Mouse (Mus musculus) limb, embryonic 11.5 days (tissue): ENCODE data around the gene Rabepk. TPM values are rescaled to one million over a fixed set of nuclear protein-coding genes. Genes with fewer than 3 reads are reported as not detected.
"Not testable (repeated sequence)": the region's sequence is repeated elsewhere in the genome, so short reads cannot be mapped to it uniquely, and the experiment has no call there.

ENCODE experiments used
- ATAC-seq: fragments of 200-750 bp; cut with Nextera tagmentation; 2 replicates; pipeline ENCODE4 v1.8.0; 2017; ENCODE audit warnings: low read depth; ENCODE audit not compliant: insufficient number of reproducible peaks, low FRiP score, low TSS enrichment
- DNase-seq: peaks from one replicate; pipeline ENCODE4 v3.0.0-alpha.2; 2015; ENCODE audit warnings: low spot score
- H3K27ac ChIP-seq: fragments of 300-500 bp; sonication (generic); replicated peaks from 2 replicates; pipeline ENCODE4 v1.5.1; 2014; ENCODE audit warnings: low read depth, mild to moderate bottlenecking, low read length
- H3K27me3 ChIP-seq: fragments of 300-500 bp; sonication (generic); 2 replicates; pipeline ENCODE4 v1.6.1; 2014; ENCODE audit warnings: mild to moderate bottlenecking, low read length, mixed read lengths; ENCODE audit not compliant: control insufficient read depth, insufficient read depth
- H3K36me3 ChIP-seq: fragments of 300-500 bp; sonication (generic); 2 replicates; pipeline ENCODE4 v1.6.1; 2014; ENCODE audit warnings: mild to moderate bottlenecking, low read length, moderate library complexity, mixed read lengths; ENCODE audit not compliant: control insufficient read depth, insufficient read depth
- H3K4me1 ChIP-seq: fragments of 300-500 bp; sonication (generic); 2 replicates; pipeline ENCODE4 v1.6.1; 2014; ENCODE audit warnings: low read length, mixed read lengths; ENCODE audit not compliant: control insufficient read depth, insufficient read depth
- H3K4me2 ChIP-seq: fragments of 300-500 bp; sonication (generic); 2 replicates; pipeline ENCODE4 v1.6.1; 2014; ENCODE audit warnings: low read depth, mild to moderate bottlenecking, moderate library complexity; ENCODE audit not compliant: severe bottlenecking
- H3K4me3 ChIP-seq: fragments of 300-500 bp; sonication (generic); 2 replicates; pipeline ENCODE4 v1.5.1; 2014; ENCODE audit warnings: low read depth, low read length
- H3K9ac ChIP-seq: fragments of 300-500 bp; sonication (generic); 2 replicates; pipeline ENCODE4 v1.6.1; 2014; ENCODE audit warnings: mild to moderate bottlenecking, low read length
- H3K9me3 ChIP-seq: fragments of 300-500 bp; sonication (generic); 2 replicates; pipeline ENCODE4 v1.6.1; 2016; ENCODE audit warnings: low read length; ENCODE audit not compliant: control insufficient read depth
- WGBS: fragments of 180-500 bp; shearing (Covaris S2); extraction: QIAGEN DNeasy Blood & Tissue Kit; methylation state at CpG from one replicate; pipeline ENCODE4 v1.1.7; 2014; 5-methylcytosine and 5-hydroxymethylcytosine counted together
- polyA plus RNA-seq: library from polyadenylated mRNA; unstranded; fragments of >200 nt; fragmentation: Nextera tagmentation; extraction: Ambion mirVana; gene quantifications from 2 replicates; pipeline ENCODE4 v1.2.1, GENCODE M21; 2014

Rabepk gene
- polyA plus RNA-seq, 1 experiment from 2014 or later, result 40.5 TPM

- not testable (repeated sequence) for H3K9me3 ChIP-seq, H3K36me3 ChIP-seq, H3K4me2 ChIP-seq, DNase-seq, H3K27me3 ChIP-seq, H3K4me3 ChIP-seq, H3K9ac ChIP-seq, H3K27ac ChIP-seq, H3K4me1 ChIP-seq, ATAC-seq
- WGBS, result 95% methylated on average over 17 of the region's 17 CpGs
Observed at GRCm38 (mm10) chr2:34830066-34830465, 30.4 kb upstream of the Rabepk start.

GRCm38 (mm10) chr2:34828026-34828425, 28.3 kb upstream of the Rabepk start:
- Histone ChIP-seq H3K27me3 (no peaks in the 10 kb centered on the region), H3K9ac (no peak overlapping the region), H3K4me1 (peaks cover 4% of the 10 kb centered on the region; the same call in 1 of the 2 replicates), H3K4me3 (no peak overlapping the region), H3K27ac (no peak overlapping the region), H3K4me2 (no peak overlapping the region), H3K9me3 (no peaks in the 10 kb centered on the region), H3K36me3 (no peaks in the 10 kb centered on the region)
- no peak for ATAC-seq
- DNase-seq, result no peak
- WGBS, result 83% methylated on average over 1 of the region's 1 CpGs

- no peaks in the 10 kb centered on the region for H3K9me3 ChIP-seq
- H3K27me3 ChIP-seq, result no peaks in the 10 kb centered on the region
- H3K9ac ChIP-seq, result no peak overlapping the region
- peaks cover 4% of the 10 kb centered on the region; the same call in 1 of the 2 replicates for H3K4me1 ChIP-seq
- no peak overlapping the region for H3K27ac ChIP-seq
- 85% methylated on average over 4 of the region's 4 CpGs for WGBS
- no peak for ATAC-seq
- no peaks in the 10 kb centered on the region for H3K36me3 ChIP-seq
- no peak overlapping the region for H3K4me3 ChIP-seq
- no peak for DNase-seq
- no peak overlapping the region for H3K4me2 ChIP-seq
Observed at GRCm38 (mm10) chr2:34827591-34827990, 27.9 kb upstream of the Rabepk start.

- no peak for ATAC-seq
Observed at GRCm38 (mm10) chr2:34826460-34827231, 26.9 kb upstream of the Rabepk start.

GRCm38 (mm10) chr2:34825827-34826459, 26.2 kb upstream of the Rabepk start, which contains the start of gene Fbxw2:
Gene Fbxw2, minus strand, starts transcription at chr2:34826311.
- Histone ChIP-seq H3K4me2 (peak within 1 kb of the TSS; percentile 81), H3K27me3 (no peaks in the 10 kb centered on the region), H3K36me3 (no peaks in the 10 kb centered on the region; the same call in 1 of the 2 replicates), H3K9ac (peak within 1 kb of the TSS; percentile 72), H3K9me3 (no peaks in the 10 kb centered on the region), H3K4me3 (peak within 1 kb of the TSS; percentile 70), H3K27ac (peak within 1 kb of the TSS; percentile 49; the same call in 1 of the 2 replicates), H3K4me1 (peaks cover 4% of the 10 kb centered on the region; the same call in 1 of the 2 replicates)
- ATAC-seq, result peak; percentile 96
- under 1% methylated on average over 52 of the region's 57 CpGs for WGBS
- DNase-seq, result peak; percentile 95

More at GRCm38 (mm10) chr2:34826460-34827231, 26.9 kb upstream of the Rabepk start:
- Histone ChIP-seq H3K9me3 (no peaks in the 10 kb centered on the region), H3K27ac (no peak overlapping the region), H3K4me2 (peak overlapping the region; percentile 81), H3K9ac (peak overlapping the region; percentile 72), H3K4me3 (peak overlapping the region; percentile 70), H3K4me1 (peaks cover 4% of the 10 kb centered on the region; the same call in 1 of the 2 replicates), H3K36me3 (no peaks in the 10 kb centered on the region), H3K27me3 (no peaks in the 10 kb centered on the region)
- 35% methylated on average over 20 of the region's 21 CpGs for WGBS
- DNase-seq, result peak; percentile 38

- ATAC-seq (no peak), DNase-seq (no peak)
- Histone ChIP-seq H3K4me2 (no peak overlapping the region), H3K27ac (no peak overlapping the region), H3K4me3 (no peak overlapping the region), H3K36me3 (peaks cover 11% of the 10 kb centered on the region), H3K4me1 (no peaks in the 10 kb centered on the region), H3K9ac (no peak overlapping the region), H3K9me3 (no peaks in the 10 kb centered on the region), H3K27me3 (no peaks in the 10 kb centered on the region)
- WGBS, result 97% methylated on average over 2 of the region's 2 CpGs
Observed at GRCm38 (mm10) chr2:34818492-34818891, 18.8 kb upstream of the Rabepk start.

GRCm38 (mm10) chr2:34815893-34816292, 16.2 kb upstream of the Rabepk start:
- H3K9ac ChIP-seq, DNase-seq, H3K27ac ChIP-seq, H3K4me3 ChIP-seq, H3K4me1 ChIP-seq, H3K4me2 ChIP-seq, H3K9me3 ChIP-seq, ATAC-seq, H3K27me3 ChIP-seq: not testable (repeated sequence)
- WGBS, result 94% methylated on average over 2 of the region's 2 CpGs
- H3K36me3 ChIP-seq, result peaks cover 11% of the 10 kb centered on the region

GRCm38 (mm10) chr2:34812706-34813105, 13.0 kb upstream of the Rabepk start:
- Histone ChIP-seq H3K4me3 (no peak overlapping the region), H3K4me1 (no peaks in the 10 kb centered on the region)

More at GRCm38 (mm10) chr2:34812706-34813105, 13.0 kb upstream of the Rabepk start:
- peaks cover 8% of the 10 kb centered on the region for H3K36me3 ChIP-seq
- no peak overlapping the region for H3K27ac ChIP-seq
- DNase-seq, result no peak
- H3K27me3 ChIP-seq, result no peaks in the 10 kb centered on the region
- H3K9ac ChIP-seq, result no peak overlapping the region
- H3K4me2 ChIP-seq, result no peak overlapping the region
- no peak for ATAC-seq
- H3K9me3 ChIP-seq, result no peaks in the 10 kb centered on the region
- 81% methylated on average over 7 of the region's 7 CpGs for WGBS
